Mouse (Mus musculus) lung, postnatal 25 days (tissue): ENCODE results near the gene Gm5148.

Experiments used
- DNase-seq: peaks from one replicate; pipeline ENCODE4 v3.0.0; 2022; ENCODE audit warnings: low spot score

Gm5148 gene

GRCm38 (mm10) chr3:37737407-37737806 lies 13.1 kb upstream of the Gm5148 start:
- no peak for DNase-seq

GRCm38 (mm10) chr3:37735166-37735565 lies 10.9 kb upstream of the Gm5148 start:
- DNase-seq = no peak

GRCm38 (mm10) chr3:37729142-37729541 lies 4.9 kb upstream of the Gm5148 start:
- peak; percentile 74 for DNase-seq

- DNase-seq = no peak
These were observed 4.1 kb upstream of the Gm5148 start for GRCm38 (mm10) chr3:37728112-37729100.

- DNase-seq = no peak
These were observed 3.1 kb upstream of the Gm5148 start for GRCm38 (mm10) chr3:37727392-37727791.

- no peak for DNase-seq
These were observed 2.3 kb upstream of the Gm5148 start for GRCm38 (mm10) chr3:37726501-37727140.

GRCm38 (mm10) chr3:37724946-37725735 lies 851 bp upstream of the Gm5148 start:
- no peak for DNase-seq

- DNase-seq = peak; percentile 49
These were observed 574 bp downstream of the Gm5148 start for GRCm38 (mm10) chr3:37723662-37724170.

GRCm38 (mm10) chr3:37723061-37723521 lies 1.2 kb downstream of the Gm5148 start:
- no peak for DNase-seq

GRCm38 (mm10) chr3:37722487-37723060 lies 1.7 kb downstream of the Gm5148 start:
- no peak for DNase-seq

GRCm38 (mm10) chr3:37716992-37717391 lies 7.3 kb downstream of the Gm5148 start:
- peak; percentile 66 for DNase-seq

- no peak for DNase-seq
These were observed 8.6 kb downstream of the Gm5148 start for GRCm38 (mm10) chr3:37715734-37716133.

GRCm38 (mm10) chr3:37712501-37712900 lies 11.8 kb downstream of the Gm5148 start:
- peak; percentile 66 for DNase-seq

GRCm38 (mm10) chr3:37711639-37712038 lies 12.7 kb downstream of the Gm5148 start:
- no peak for DNase-seq

GRCm38 (mm10) chr3:37707801-37708200 lies 16.5 kb downstream of the Gm5148 start:
- DNase-seq = no peak

GRCm38 (mm10) chr3:37706439-37706838 lies 17.9 kb downstream of the Gm5148 start:
- DNase-seq = no peak

GRCm38 (mm10) chr3:37705436-37705835 lies 18.9 kb downstream of the Gm5148 start:
- DNase-seq = no peak

GRCm38 (mm10) chr3:37704701-37705279 lies 19.5 kb downstream of the Gm5148 start:
- DNase-seq = no peak

GRCm38 (mm10) chr3:37703066-37703465 lies 21.2 kb downstream of the Gm5148 start:
- no peak for DNase-seq

- no peak for DNase-seq
These were observed 30.7 kb downstream of the Gm5148 start for GRCm38 (mm10) chr3:37693552-37693951.

- DNase-seq = no peak
These were observed 31.3 kb downstream of the Gm5148 start for GRCm38 (mm10) chr3:37692945-37693344.
